Mouse (Mus musculus): ENCODE results near the gene Gspt1. TPM values are rescaled to one million over a fixed set of nuclear protein-coding genes. Genes with fewer than 3 reads are reported as not detected.

Gene Gspt1
- polyA plus RNA-seq, 1 experiment from 2014 or later = 44.6 TPM

DNA sequence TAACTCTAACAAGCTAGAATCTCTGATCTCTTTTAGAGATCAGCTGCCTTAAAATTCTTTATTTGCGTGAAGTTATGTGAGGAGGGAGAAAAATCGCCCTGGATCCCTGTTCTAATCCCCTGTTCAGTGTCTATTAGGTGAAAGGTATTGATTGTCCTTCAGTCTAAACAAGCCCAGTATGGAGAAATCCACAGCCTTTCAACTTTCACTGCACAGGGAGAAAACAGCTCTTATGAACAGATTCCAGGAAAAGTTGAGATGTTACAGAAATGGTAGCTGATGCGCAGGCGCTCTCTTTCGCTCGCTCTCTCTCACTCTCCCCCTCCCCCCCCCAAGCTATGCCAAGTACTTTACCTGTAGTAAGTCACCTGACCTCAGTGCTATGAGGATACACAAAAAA lies 82.4 kb downstream of the Gspt1 start:
- no peak for DNase-seq (ENCODE audit: low spot score)
- no peak overlapping the region for H3K27ac ChIP-seq (replicated peaks)
- H3K4me1 ChIP-seq (replicated peaks; ENCODE audit: control insufficient read depth, insufficient read depth) = no peaks in the 10 kb centered on the region
- TF ChIP-seq CTCF (IDR thresholded peaks at IDR 0.05; ENCODE audit: low read depth) (no peak), EP300 (optimal IDR thresholded peaks at IDR 0.05) (no peak)
- H3K27me3 ChIP-seq (ENCODE audit: control insufficient read depth, insufficient read depth, low read length) = no peaks in the 10 kb centered on the region
- H3K4me3 ChIP-seq (ENCODE audit: low read depth, low read length) = no peak overlapping the region
- H3K9me3 ChIP-seq (ENCODE audit: control insufficient read depth, low read length) = no peaks in the 10 kb centered on the region
- H3K36me3 ChIP-seq (ENCODE audit: control insufficient read depth, insufficient read depth, low read length) = no peaks in the 10 kb centered on the region
- no peak overlapping the region for H3K4me2 ChIP-seq (replicated peaks; ENCODE audit: low read depth)
- H3K9ac ChIP-seq (ENCODE audit: low read length) = no peak overlapping the region
- WGBS = 81% methylated on average over 6 of the region's 6 CpGs
- ATAC-seq (ENCODE audit: low FRiP score, low TSS enrichment) = no peak

MicroRNAs within 50 kb of the gene (microRNA counts, 519-probe panel; counts per million panel counts)
- microRNA mmu-miR-1945 = not detected

Small RNAs within 50 kb of the gene (microRNA-seq; reads per million reads assigned to microRNA genes)
- 1.9 reads per million for gene Mir1945

Other genes starting within 250 kb of the Gspt1 start
- gene Snn, start 193.4 kb downstream of the Gspt1 start, polyA plus RNA-seq (2015; fragmentation: Nextera tagmentation; extraction: Ambion mirVana) = 11.8 and 12.2 TPM in 2 replicates
- 68.1 and 69.5 TPM in 2 replicates for gene Litaf, start 188.2 kb downstream of the Gspt1 start, polyA plus RNA-seq (2015; fragmentation: Nextera tagmentation; extraction: Ambion mirVana)
- 27.5 and 29.2 TPM in 2 replicates for gene Txndc11, start 119.7 kb downstream of the Gspt1 start, polyA plus RNA-seq (2015; fragmentation: Nextera tagmentation; extraction: Ambion mirVana)
- gene Zc3h7a, start 77.9 kb downstream of the Gspt1 start, polyA plus RNA-seq (2015; fragmentation: Nextera tagmentation; extraction: Ambion mirVana) = 36.7 and 37.4 TPM in 2 replicates
- gene Rsl1d1, start 51.0 kb downstream of the Gspt1 start, polyA plus RNA-seq (2015; fragmentation: Nextera tagmentation; extraction: Ambion mirVana) = 90.4 and 91.7 TPM in 2 replicates
- 0.12 TPM in 1 of 2 replicates, not detected in the other for gene Tnfrsf17, start 59.5 kb upstream of the Gspt1 start, polyA plus RNA-seq (2015; fragmentation: Nextera tagmentation; extraction: Ambion mirVana)
- gene Snx29, start 68.6 kb upstream of the Gspt1 start, polyA plus RNA-seq (2015; fragmentation: Nextera tagmentation; extraction: Ambion mirVana) = 4.8 and 5.2 TPM in 2 replicates